Mouse (Mus musculus) lung, adult 2 months (tissue): ENCODE data around the gene Slc16a7.

Experiments
- CTCF ChIP-seq: fragments of 200-500 bp; IDR thresholded peaks from 2 replicates; pipeline ENCODE4 v1.5.1; 2011; ENCODE audit warnings: mild to moderate bottlenecking, low read length, control low read depth; ENCODE audit not compliant: insufficient read depth
- POLR2A ChIP-seq: fragments of 200-500 bp; IDR thresholded peaks from 2 replicates; pipeline ENCODE4 v1.6.1; 2011; ENCODE audit warnings: low read depth, mild to moderate bottlenecking, control low read depth, low read length, borderline replicate concordance; ENCODE audit errors: extremely low read depth

DNA sequence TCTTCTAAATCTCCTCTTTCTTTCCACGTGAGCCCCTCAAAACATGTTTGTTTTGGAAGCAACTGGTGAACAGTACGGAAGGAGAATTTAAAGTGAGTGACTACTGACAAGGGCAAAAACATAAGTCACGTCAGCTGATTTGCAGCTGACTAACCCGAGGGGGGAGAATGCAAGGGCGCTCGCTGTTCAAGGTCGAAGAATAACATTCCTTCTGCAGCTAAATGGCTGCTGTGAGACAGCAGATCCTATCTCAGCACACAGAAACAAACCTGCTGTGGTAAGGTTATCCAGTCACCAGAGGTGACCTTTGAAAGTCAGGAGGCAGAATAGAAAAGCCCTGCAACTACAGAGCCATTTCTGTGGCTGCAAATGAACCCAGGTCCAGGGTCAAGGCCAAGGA is 47.1 kb downstream of the Slc16a7 start:
- TF ChIP-seq CTCF: no peak
- TF ChIP-seq POLR2A: no peak
